Mouse (Mus musculus) testis, adult 2 months (tissue): Measurements from ENCODE around the gene E330009J07Rik.

ENCODE experiments used
- CTCF ChIP-seq: fragments of 200-500 bp; IDR thresholded peaks from 2 replicates; pipeline ENCODE4 v1.5.1; 2012; ENCODE audit warnings: low read depth, mild to moderate bottlenecking, inconsistent platforms, low read length, moderate library complexity; ENCODE audit not compliant: control insufficient read depth, insufficient read depth, insufficient replicate concordance
- POLR2A ChIP-seq: fragments of 200-500 bp; IDR thresholded peaks from 2 replicates; pipeline ENCODE4 v1.6.1; 2012; ENCODE audit warnings: low read depth, mild to moderate bottlenecking, inconsistent platforms, low read length, moderate library complexity; ENCODE audit not compliant: control insufficient read depth

- no peak for TF ChIP-seq CTCF
- no peak for TF ChIP-seq POLR2A
Measured at GRCm38 (mm10) chr6:40465710-40466109, 29.8 kb upstream of the E330009J07Rik start.
